Mouse (Mus musculus) kidney, postnatal 0 days (tissue): ENCODE measurements around the gene Adm2. TPM values are rescaled to one million over a fixed set of nuclear protein-coding genes. Genes with fewer than 3 reads are reported as not detected.
A peak's percentile ranks its signal among the peaks of the same experiment; 100 is the strongest.

Experiments
- ATAC-seq: fragments of 200-750 bp; cut with Nextera tagmentation; replicated peaks from 2 replicates; pipeline ENCODE4 v1.8.0; 2017; ENCODE audit warnings: low read depth, moderate number of reproducible peaks, moderate TSS enrichment, moderate library complexity; ENCODE audit not compliant: low FRiP score
- DNase-seq: peaks from one replicate; pipeline ENCODE4 v3.0.0-alpha.2; 2016; ENCODE audit warnings: low spot score
- H3K27ac ChIP-seq: fragments of 300-500 bp; sonication (generic); 2 replicates; pipeline ENCODE4 v1.5.1; 2014; ENCODE audit warnings: mild to moderate bottlenecking
- H3K27me3 ChIP-seq: fragments of 300-500 bp; sonication (generic); 2 replicates; pipeline ENCODE4 v1.6.1; 2014; ENCODE audit warnings: low read length, mixed read lengths; ENCODE audit not compliant: insufficient read depth
- H3K36me3 ChIP-seq: fragments of 300-500 bp; sonication (generic); 2 replicates; pipeline ENCODE4 v1.6.1; 2014; ENCODE audit warnings: low read length, mixed read lengths; ENCODE audit not compliant: insufficient read depth
- H3K4me1 ChIP-seq: fragments of 300-500 bp; sonication (generic); replicated peaks from 2 replicates; pipeline ENCODE4 v1.6.1; 2014; ENCODE audit warnings: antibody characterized with exemption, low read length, mixed read lengths; ENCODE audit not compliant: insufficient read depth
- H3K4me2 ChIP-seq: fragments of 300-500 bp; sonication (generic); 2 replicates; pipeline ENCODE4 v1.6.1; 2014; ENCODE audit warnings: mild to moderate bottlenecking, low read length, moderate library complexity, mixed read lengths
- H3K4me3 ChIP-seq: fragments of 300-500 bp; sonication (generic); replicated peaks from 2 replicates; pipeline ENCODE4 v1.5.1; 2014; ENCODE audit warnings: low read depth, low read length
- H3K9ac ChIP-seq: fragments of 300-500 bp; sonication (generic); 2 replicates; pipeline ENCODE4 v1.6.1; 2014; ENCODE audit warnings: low read depth, low read length
- H3K9me3 ChIP-seq: fragments of 300-500 bp; sonication (generic); replicated peaks from 2 replicates; pipeline ENCODE4 v1.6.1; 2016; ENCODE audit warnings: low read length, inconsistent platforms, mixed read lengths
- CTCF ChIP-seq: IDR thresholded peaks from 2 replicates; pipeline ENCODE4 v1.5.1; 2016; ENCODE audit warnings: antibody characterized with exemption, low read depth, mild to moderate bottlenecking, moderate library complexity
- WGBS: fragments of 180-500 bp; shearing (Covaris S2); extraction: QIAGEN DNeasy Blood & Tissue Kit; methylation state at CpG from one replicate; pipeline ENCODE4 v1.1.7; 2014; 5-methylcytosine and 5-hydroxymethylcytosine counted together
- polyA plus RNA-seq: library from polyadenylated mRNA; unstranded; fragments of >200 nt; fragmentation: Nextera tagmentation; extraction: Ambion mirVana; gene quantifications from 2 replicates; pipeline ENCODE4 v1.2.1, GENCODE M21; 2015

Gene Adm2
- polyA plus RNA-seq, 1 experiment from 2014 or later, result 1.5 TPM

- Histone ChIP-seq H3K9ac (no peak overlapping the region), H3K4me1 (no peaks in the 10 kb centered on the region; the same call in 1 of the 2 replicates), H3K9me3 (no peaks in the 10 kb centered on the region), H3K4me2 (no peak overlapping the region), H3K36me3 (peaks cover 31% of the 10 kb centered on the region), H3K4me3 (no peak overlapping the region), H3K27me3 (no peaks in the 10 kb centered on the region), H3K27ac (no peak overlapping the region)
- 98% methylated on average over 12 of the region's 12 CpGs for WGBS
- DNase-seq (no peak), ATAC-seq (no peak)
- no peak for TF ChIP-seq CTCF
Measured at GRCm38 (mm10) chr15:89352795-89353194, 30.3 kb downstream of the Adm2 start.

- Histone ChIP-seq H3K36me3 (peaks cover 31% of the 10 kb centered on the region), H3K9me3 (no peaks in the 10 kb centered on the region), H3K4me3 (no peak overlapping the region), H3K9ac (no peak overlapping the region), H3K4me1 (no peaks in the 10 kb centered on the region; the same call in 1 of the 2 replicates), H3K27ac (no peak overlapping the region), H3K27me3 (no peaks in the 10 kb centered on the region), H3K4me2 (no peak overlapping the region)
- DNase-seq, result no peak
- WGBS, result 94% methylated on average over 16 of the region's 16 CpGs
- ATAC-seq, result no peak
- no peak for TF ChIP-seq CTCF
Measured at GRCm38 (mm10) chr15:89353837-89354236, 31.3 kb downstream of the Adm2 start.

- no peak for DNase-seq
- peak overlapping the region; percentile 75 for H3K4me3 ChIP-seq
- H3K9me3 ChIP-seq, result no peaks in the 10 kb centered on the region
- peaks cover 31% of the 10 kb centered on the region for H3K36me3 ChIP-seq
- no peaks in the 10 kb centered on the region for H3K27me3 ChIP-seq
- 62% methylated on average over 7 of the region's 7 CpGs for WGBS
- peak overlapping the region; percentile 74 for H3K4me2 ChIP-seq
- 0 out of 2 replicates have a peak, but pooled peaks have one; percentile 0 for ATAC-seq
- TF ChIP-seq CTCF, result no peak
- no peaks in the 10 kb centered on the region; the same call in 1 of the 2 replicates for H3K4me1 ChIP-seq
- peak overlapping the region; percentile 81 for H3K9ac ChIP-seq
- H3K27ac ChIP-seq, result no peak overlapping the region
Measured at GRCm38 (mm10) chr15:89354455-89354854, 31.9 kb downstream of the Adm2 start.

- H3K9ac ChIP-seq, result peak within 1 kb of the TSS; percentile 81
- TF ChIP-seq CTCF, result no peak
- no peaks in the 10 kb centered on the region; the same call in 1 of the 2 replicates for H3K4me1 ChIP-seq
- H3K27me3 ChIP-seq, result no peaks in the 10 kb centered on the region
- peak within 1 kb of the TSS; percentile 80 for H3K4me2 ChIP-seq
- H3K9me3 ChIP-seq, result no peaks in the 10 kb centered on the region
- under 1% methylated on average over 64 of the region's 64 CpGs for WGBS
- H3K36me3 ChIP-seq, result peaks cover 31% of the 10 kb centered on the region
- H3K27ac ChIP-seq, result peak within 1 kb of the TSS; percentile 87
- peak within 1 kb of the TSS; percentile 75 for H3K4me3 ChIP-seq
- peak; percentile 88 for ATAC-seq
- peak; percentile 97 for DNase-seq
Measured at GRCm38 (mm10) chr15:89355241-89356187, 33.0 kb downstream of the Adm2 start, which contains the start of the genes Lmf2 and Ncaph2. Gene Lmf2, minus strand, starts transcription at chr15:89355659. Gene Ncaph2, plus strand, starts transcription at chr15:89355719.

GRCm38 (mm10) chr15:89356372-89356771, 33.9 kb downstream of the Adm2 start:
- Histone ChIP-seq H3K4me3 (peak overlapping the region; percentile 75), H3K27me3 (no peaks in the 10 kb centered on the region), H3K36me3 (peaks cover 30% of the 10 kb centered on the region), H3K27ac (peak overlapping the region; percentile 87), H3K9me3 (no peaks in the 10 kb centered on the region), H3K9ac (peak overlapping the region; percentile 81), H3K4me1 (no peaks in the 10 kb centered on the region; the same call in 1 of the 2 replicates), H3K4me2 (peak overlapping the region; percentile 80)
- WGBS, result under 1% methylated on average over 15 of the region's 15 CpGs
- ATAC-seq, result peak; percentile 68
- peak; percentile 98 for DNase-seq
- no peak for TF ChIP-seq CTCF

- Histone ChIP-seq H3K4me3 (no peak overlapping the region), H3K4me1 (no peaks in the 10 kb centered on the region; the same call in 1 of the 2 replicates), H3K36me3 (peaks cover 21% of the 10 kb centered on the region; the same call in 1 of the 2 replicates), H3K27ac (no peak overlapping the region), H3K9me3 (no peaks in the 10 kb centered on the region), H3K27me3 (no peaks in the 10 kb centered on the region), H3K4me2 (no peak overlapping the region), H3K9ac (no peak overlapping the region)
- WGBS, result 82% methylated on average over 3 of the region's 3 CpGs
- no peak for TF ChIP-seq CTCF
- DNase-seq, result no peak
- no peak for ATAC-seq
Measured at GRCm38 (mm10) chr15:89358784-89359183, 36.3 kb downstream of the Adm2 start.
